Mouse (Mus musculus): ENCODE measurements around the gene Slc16a2. TPM values are rescaled to one million over a fixed set of nuclear protein-coding genes. Genes with fewer than 3 reads are reported as not detected.

Slc16a2 gene
- polyA plus RNA-seq, 1 experiment from 2014 or later = 22.8 TPM

GRCm38 (mm10) chrX:103653021-103653420 lies 168.8 kb downstream of the Slc16a2 start:
- DNase-seq = peak; percentile 43
- no peaks in the 10 kb centered on the region for H3K27me3 ChIP-seq (ENCODE audit: insufficient read depth, low read length)
- H3K4me2 ChIP-seq = no peak overlapping the region
- H3K9me3 ChIP-seq (ENCODE audit: low read depth, low read length) = no peaks in the 10 kb centered on the region
- H3K9ac ChIP-seq = no peak overlapping the region
- TF ChIP-seq CTCF (IDR thresholded peaks at IDR 0.05; ENCODE audit: low read depth) = no peak
- H3K36me3 ChIP-seq (ENCODE audit: insufficient read depth) = no peaks in the 10 kb centered on the region
- 15% methylated on average over 2 of the region's 2 CpGs for WGBS
- H3K27ac ChIP-seq (ENCODE audit: low read depth) = no peak overlapping the region
- ATAC-seq (ENCODE audit: insufficient read depth) = no peak
- no peaks in the 10 kb centered on the region for H3K4me1 ChIP-seq (ENCODE audit: insufficient read depth)
- H3K4me3 ChIP-seq (ENCODE audit: low read depth, low read length) = no peak overlapping the region

- H3K27ac ChIP-seq (ENCODE audit: low read depth) = no peak overlapping the region
- WGBS = 53% methylated on average over 1 of the region's 1 CpGs
- no peaks in the 10 kb centered on the region for H3K36me3 ChIP-seq (ENCODE audit: insufficient read depth)
These were observed 169.7 kb downstream of the Slc16a2 start for GRCm38 (mm10) chrX:103652048-103652447.

More at GRCm38 (mm10) chrX:103652048-103652447, 169.7 kb downstream of the Slc16a2 start:
- Histone ChIP-seq H3K4me3 (ENCODE audit: low read depth, low read length) (no peak overlapping the region), H3K9me3 (ENCODE audit: low read depth, low read length) (no peaks in the 10 kb centered on the region), H3K4me1 (ENCODE audit: insufficient read depth) (no peaks in the 10 kb centered on the region), H3K27me3 (ENCODE audit: insufficient read depth, low read length) (no peaks in the 10 kb centered on the region), H3K9ac (no peak overlapping the region), H3K4me2 (no peak overlapping the region)
- no peak for DNase-seq
- ATAC-seq (ENCODE audit: insufficient read depth) = no peak
- no peak for TF ChIP-seq CTCF (IDR thresholded peaks at IDR 0.05; ENCODE audit: low read depth)

Other genes starting within 250 kb of the Slc16a2 start
- not detected in 2 replicates for gene Zcchc13, start 191.4 kb downstream of the Slc16a2 start, polyA plus RNA-seq (2014; fragmentation: Nextera tagmentation; extraction: Ambion mirVana)
- 52.7 and 53.9 TPM in 2 replicates for gene Rlim, start 159.3 kb upstream of the Slc16a2 start, polyA plus RNA-seq (2014; fragmentation: Nextera tagmentation; extraction: Ambion mirVana)

Data from lung, embryonic 14.5 days (tissue).